Mouse (Mus musculus) layer of hippocampus, postnatal 25 days (tissue): Measurements from ENCODE around the gene Fam163a. TPM values are rescaled to one million over a fixed set of nuclear protein-coding genes. Genes with fewer than 3 reads are reported as not detected.

Source experiments
- DNase-seq, 2 experiments: peaks; one replicate each; pipeline ENCODE4 v3.0.0; 2022; ENCODE audit warnings: mixed read lengths in 2 of 2, low spot score in 1 of 2; ENCODE audit errors: extremely low spot score in 1 of 2
- total RNA-seq, 2 experiments: library from RNA; stranded (reverse); gene quantifications; 2 replicates each; pipeline ENCODE4 v1.2.3; 2021

Gene Fam163a
- total RNA-seq, 2 experiments from 2014 or later: 15.3 to 15.8 TPM

- peak; percentile 90 to 91 for DNase-seq
Observed at GRCm38 (mm10) chr1:156035930-156036737, 168.7 kb downstream of the Fam163a start, which contains the start of gene Tor1aip1. Gene Tor1aip1, minus strand, starts transcription at chr1:156036480.

- no peak for DNase-seq
Observed at GRCm38 (mm10) chr1:156035269-156035929, 169.4 kb downstream of the Fam163a start, which contains the start of gene Tor1aip2. Gene Tor1aip2, plus strand, starts transcription at chr1:156035403.

DNA sequence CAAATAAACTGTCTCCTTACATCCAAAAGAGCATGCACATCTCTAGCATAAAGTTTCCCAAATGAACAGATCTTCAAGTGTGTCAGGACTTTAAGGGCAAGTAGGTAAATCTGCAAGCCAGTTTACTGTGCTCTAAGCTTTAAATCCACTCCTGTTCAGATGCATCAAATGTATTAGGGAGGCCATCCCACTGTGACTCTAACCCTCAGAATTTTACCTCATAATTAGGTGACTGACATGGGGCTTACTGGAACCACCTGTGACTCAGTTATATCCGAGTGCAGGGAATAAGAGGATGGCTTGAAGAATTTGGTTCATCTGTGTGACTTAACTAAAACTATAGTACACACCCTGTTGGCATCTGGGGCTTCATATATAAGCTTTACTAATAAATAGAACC, 170.2 kb downstream of the Fam163a start:
- no peak for DNase-seq

- DNase-seq: no peak
Observed at GRCm38 (mm10) chr1:156033921-156034320, 170.9 kb downstream of the Fam163a start.

GRCm38 (mm10) chr1:156028340-156028975, 176.4 kb downstream of the Fam163a start:
- no peak for DNase-seq

DNA sequence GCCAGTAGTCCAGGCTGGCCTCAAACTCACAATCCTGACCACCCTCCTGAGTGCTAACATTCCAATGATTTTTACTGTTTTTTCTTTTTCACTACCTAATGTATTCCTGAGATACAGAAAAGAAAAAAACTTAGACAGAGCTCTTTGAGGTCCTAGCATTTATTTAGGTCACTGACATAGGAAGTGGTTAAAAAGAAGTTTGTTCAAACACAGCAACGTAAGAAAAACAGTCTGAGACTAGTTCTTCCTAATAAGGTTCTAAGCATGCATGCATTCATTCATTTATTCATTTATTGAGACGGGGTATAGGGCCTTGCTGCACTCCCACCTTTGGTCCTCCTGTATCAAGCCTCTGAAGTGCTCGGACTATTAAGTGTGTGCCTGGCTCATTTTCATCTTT, 177.0 kb downstream of the Fam163a start:
- DNase-seq: no peak

Other genes starting within 250 kb of the Fam163a start
- 10 to 100 TPM; 41.8 to 49.7 TPM for gene Cep350, start 231.8 kb downstream of the Fam163a start, total RNA-seq
- gene Tor1aip2, start 169.6 kb downstream of the Fam163a start, total RNA-seq: 10 to 100 TPM; 56.2 to 56.3 TPM
- gene Tor1aip1, start 168.5 kb downstream of the Fam163a start, total RNA-seq: 10 to 100 TPM; 28.6 to 32.4 TPM
- 1 to 10 TPM; 4.5 to 6.2 TPM for gene Tdrd5, start 98.6 kb upstream of the Fam163a start, total RNA-seq
- under 1 TPM in 1 of 2 experiments, not detected in 1; 0.15 TPM for gene Nphs2, start 105.7 kb upstream of the Fam163a start, total RNA-seq
- 100 to 1,000 TPM; 295 to 324 TPM for gene Gm2000, start 161.0 kb upstream of the Fam163a start, total RNA-seq
- gene Axdnd1, start 216.1 kb upstream of the Fam163a start, total RNA-seq: 1 to 10 TPM in 1 of 2 experiments, under 1 TPM in 1; 0.47 to 1.5 TPM